Mouse (Mus musculus) stomach, embryonic 14.5 days (tissue): Measurements from ENCODE around the gene Cyp1a2. TPM values are rescaled to one million over a fixed set of nuclear protein-coding genes. Genes with fewer than 3 reads are reported as not detected.

Experiments used
- ATAC-seq: fragments of 200-750 bp; cut with Nextera tagmentation; 2 replicates; pipeline ENCODE4 v1.8.0; 2017; ENCODE audit warnings: low read depth, moderate TSS enrichment; ENCODE audit not compliant: insufficient number of reproducible peaks, insufficient read depth, low FRiP score
- H3K27ac ChIP-seq: fragments of 300-500 bp; sonication (generic); 2 replicates; pipeline ENCODE4 v1.5.1; 2014; ENCODE audit warnings: mild to moderate bottlenecking, low read length, moderate library complexity, mixed read lengths
- H3K27me3 ChIP-seq: fragments of 300-500 bp; sonication (generic); 2 replicates; pipeline ENCODE4 v1.6.1; 2014; ENCODE audit warnings: low read length, control low read depth, mixed read lengths; ENCODE audit not compliant: control insufficient read depth, insufficient read depth
- H3K36me3 ChIP-seq: fragments of 300-500 bp; sonication (generic); 2 replicates; pipeline ENCODE4 v1.6.1; 2014; ENCODE audit warnings: mild to moderate bottlenecking, control low read depth, low read length, moderate library complexity, mixed read lengths; ENCODE audit not compliant: control insufficient read depth, insufficient read depth
- H3K4me1 ChIP-seq: fragments of 300-500 bp; sonication (generic); 2 replicates; pipeline ENCODE4 v1.6.1; 2014; ENCODE audit warnings: low read length, control low read depth, mixed read lengths; ENCODE audit not compliant: control insufficient read depth, insufficient read depth
- H3K4me2 ChIP-seq: fragments of 300-500 bp; sonication (generic); replicated peaks from 2 replicates; pipeline ENCODE4 v1.6.1; 2014; ENCODE audit warnings: low read depth, low read length, control low read depth
- H3K4me3 ChIP-seq: fragments of 300-500 bp; sonication (generic); 2 replicates; pipeline ENCODE4 v1.5.1; 2014; ENCODE audit warnings: low read depth, low read length, control low read depth
- H3K9ac ChIP-seq: fragments of 300-500 bp; sonication (generic); replicated peaks from 2 replicates; pipeline ENCODE4 v1.6.1; 2014; ENCODE audit warnings: low read depth, mild to moderate bottlenecking, control low read depth, low read length, moderate library complexity, mixed read lengths
- H3K9me3 ChIP-seq: fragments of 300-500 bp; sonication (generic); 2 replicates; pipeline ENCODE4 v1.6.1; 2016; ENCODE audit warnings: low read depth, low read length, control low read depth; ENCODE audit not compliant: control insufficient read depth
- WGBS: fragments of 180-500 bp; shearing (Covaris S2); extraction: QIAGEN DNeasy Blood & Tissue Kit; methylation state at CpG from one replicate; pipeline ENCODE4 v1.1.7; 2014; 5-methylcytosine and 5-hydroxymethylcytosine counted together
- polyA plus RNA-seq: library from polyadenylated mRNA; unstranded; fragments of >200 nt; fragmentation: Nextera tagmentation; extraction: Ambion mirVana; gene quantifications from 2 replicates; pipeline ENCODE4 v1.2.1, GENCODE M21; 2014

Gene Cyp1a2
- polyA plus RNA-seq, 1 experiment from 2014 or later, result not detected

DNA sequence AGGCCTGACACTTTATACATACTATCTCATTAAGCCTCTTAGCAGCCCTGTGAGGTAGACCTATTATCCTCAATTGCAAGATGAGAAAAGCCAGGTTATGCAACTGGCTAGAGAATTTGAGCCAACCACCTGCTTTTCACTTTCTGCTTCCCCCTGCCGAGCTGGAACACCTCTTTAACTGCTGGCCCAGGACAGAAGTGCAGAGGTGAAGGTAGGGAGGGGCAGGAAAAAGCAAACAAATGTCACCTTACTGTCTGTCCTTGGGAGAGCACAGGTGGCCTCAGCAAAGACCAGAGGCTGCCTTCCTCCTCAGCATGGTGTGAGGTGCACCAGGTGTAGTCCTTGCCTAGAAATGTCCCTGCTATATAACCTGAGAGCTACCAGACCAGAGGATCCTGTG is 15.2 kb downstream of the Cyp1a2 start:
- H3K9ac ChIP-seq, result no peak overlapping the region
- 19% methylated on average over 1 of the region's 1 CpGs for WGBS
- ATAC-seq, result no peak

GRCm38 (mm10) chr9:57667817-57668216 is 15.7 kb downstream of the Cyp1a2 start:
- H3K4me2 ChIP-seq, result no peak overlapping the region
- H3K9ac ChIP-seq, result no peak overlapping the region
- H3K27ac ChIP-seq, result no peak overlapping the region
- H3K4me3 ChIP-seq, result no peak overlapping the region
- H3K9me3 ChIP-seq, result no peaks in the 10 kb centered on the region
- H3K4me1 ChIP-seq, result no peaks in the 10 kb centered on the region
- 62% methylated on average over 11 of the region's 11 CpGs for WGBS
- H3K36me3 ChIP-seq, result no peaks in the 10 kb centered on the region
- no peaks in the 10 kb centered on the region for H3K27me3 ChIP-seq
- no peak for ATAC-seq

More for the DNA sequence above, 15.2 kb downstream of the Cyp1a2 start:
- H3K27ac ChIP-seq, result no peak overlapping the region
- H3K4me1 ChIP-seq, result no peaks in the 10 kb centered on the region
- no peaks in the 10 kb centered on the region for H3K9me3 ChIP-seq
- no peaks in the 10 kb centered on the region for H3K27me3 ChIP-seq
- no peak overlapping the region for H3K4me2 ChIP-seq
- no peaks in the 10 kb centered on the region for H3K36me3 ChIP-seq
- no peak overlapping the region for H3K4me3 ChIP-seq

DNA sequence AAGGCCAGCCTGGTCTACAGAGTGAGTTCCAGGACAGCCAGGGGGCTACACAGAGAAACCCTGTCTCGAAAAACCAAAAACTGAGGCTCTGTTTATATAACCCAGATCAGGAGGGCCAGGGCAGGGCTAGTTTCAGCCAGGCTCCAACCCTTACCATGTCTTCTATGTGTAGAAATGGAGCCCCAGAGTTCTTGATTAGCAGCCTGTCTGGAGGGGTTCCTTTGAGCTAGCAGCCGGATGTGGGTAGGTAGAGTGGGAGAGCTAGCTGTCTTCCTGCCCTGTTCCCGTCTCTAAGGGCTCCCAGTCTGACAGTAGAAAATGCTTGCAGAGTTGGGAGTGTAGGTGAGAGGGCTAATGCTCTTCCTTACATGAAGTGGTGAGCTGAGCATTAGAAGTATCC is 16.4 kb downstream of the Cyp1a2 start:
- H3K36me3 ChIP-seq, result no peaks in the 10 kb centered on the region
- H3K4me1 ChIP-seq, result no peaks in the 10 kb centered on the region
- no peak overlapping the region for H3K27ac ChIP-seq
- H3K27me3 ChIP-seq, result no peaks in the 10 kb centered on the region
- H3K4me3 ChIP-seq, result no peak overlapping the region
- WGBS, result 76% methylated on average over 3 of the region's 3 CpGs
- H3K9ac ChIP-seq, result no peak overlapping the region
- no peak overlapping the region for H3K4me2 ChIP-seq
- H3K9me3 ChIP-seq, result no peaks in the 10 kb centered on the region
- no peak for ATAC-seq

DNA sequence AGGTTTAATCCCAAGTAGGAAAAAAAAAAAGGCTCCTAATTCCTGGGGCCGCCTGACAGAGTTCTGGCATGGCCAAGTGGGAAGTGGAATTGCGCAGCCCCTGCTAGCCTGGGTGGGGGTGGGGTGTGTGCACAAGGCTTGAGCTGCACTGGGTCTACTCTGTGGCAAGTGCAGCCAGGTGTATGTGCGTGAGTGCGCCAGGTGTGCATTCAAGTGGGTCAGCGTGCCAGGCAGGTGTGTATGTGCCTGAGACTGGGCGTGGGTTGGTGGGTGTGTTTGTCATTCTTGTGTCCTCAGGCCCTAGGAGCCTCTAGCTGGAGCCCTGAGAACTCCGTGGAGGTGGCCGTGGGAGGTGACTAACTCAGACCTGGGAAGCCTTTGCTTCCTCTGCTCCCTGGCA is 17.0 kb downstream of the Cyp1a2 start:
- Histone ChIP-seq H3K4me2 (no peak overlapping the region), H3K27ac (no peak overlapping the region), H3K27me3 (no peaks in the 10 kb centered on the region), H3K9ac (no peak overlapping the region), H3K9me3 (no peaks in the 10 kb centered on the region), H3K4me1 (no peaks in the 10 kb centered on the region), H3K4me3 (no peak overlapping the region), H3K36me3 (no peaks in the 10 kb centered on the region)
- ATAC-seq, result no peak
- WGBS, result 78% methylated on average over 8 of the region's 8 CpGs

DNA sequence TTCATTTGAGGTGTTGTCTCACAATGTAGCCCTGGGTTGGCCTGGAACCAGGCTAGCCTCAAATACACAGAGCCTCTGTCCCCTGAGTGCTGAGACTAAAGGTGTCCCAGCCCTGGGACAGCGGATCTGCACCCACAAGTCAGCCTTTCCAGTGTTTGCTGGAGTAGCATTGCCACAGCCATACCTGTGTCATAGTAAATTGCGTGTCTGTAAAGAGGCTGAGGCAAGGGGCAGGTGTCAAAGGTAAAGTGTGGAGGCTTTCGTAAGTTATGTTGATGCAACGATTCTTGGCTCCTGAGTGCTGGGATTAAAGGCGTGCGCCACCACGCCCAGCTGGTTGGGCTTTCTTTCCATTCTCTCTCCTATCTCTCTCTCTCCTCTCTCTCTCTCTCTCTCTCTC is 18.9 kb downstream of the Cyp1a2 start:
- ATAC-seq, result no peak

DNA sequence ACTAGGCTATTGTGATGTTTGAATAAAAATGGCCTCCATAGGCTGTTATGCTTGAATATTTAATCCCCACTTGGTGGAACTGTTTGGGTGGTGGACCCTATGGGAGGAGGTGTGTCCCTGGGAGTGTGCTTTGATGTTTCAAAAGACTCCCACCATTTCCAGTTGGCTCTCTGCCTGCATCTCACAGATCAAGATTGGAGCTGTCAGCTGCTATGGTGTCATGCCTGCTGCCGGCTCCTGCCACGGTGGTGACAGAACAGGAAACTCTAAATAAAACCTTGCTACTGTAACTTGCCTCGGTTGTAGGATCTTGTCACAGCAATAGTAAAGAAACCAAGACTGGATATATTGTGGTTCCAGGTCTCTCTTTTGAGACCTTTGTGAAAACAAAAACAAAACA is 22.0 kb downstream of the Cyp1a2 start:
- H3K4me3 ChIP-seq, result no peak overlapping the region
- no peak for ATAC-seq
- no peaks in the 10 kb centered on the region for H3K4me1 ChIP-seq
- no peak overlapping the region for H3K4me2 ChIP-seq
- no peaks in the 10 kb centered on the region for H3K27me3 ChIP-seq
- WGBS, result 59% methylated on average over 3 of the region's 3 CpGs
- no peak overlapping the region for H3K27ac ChIP-seq
- H3K9me3 ChIP-seq, result no peaks in the 10 kb centered on the region
- no peak overlapping the region for H3K9ac ChIP-seq
- H3K36me3 ChIP-seq, result no peaks in the 10 kb centered on the region

More for the DNA sequence above, 18.9 kb downstream of the Cyp1a2 start:
- H3K9ac ChIP-seq, result no peak overlapping the region
- 38% methylated on average over 7 of the region's 7 CpGs for WGBS
- no peaks in the 10 kb centered on the region for H3K36me3 ChIP-seq
- H3K9me3 ChIP-seq, result no peaks in the 10 kb centered on the region
- no peak overlapping the region for H3K4me2 ChIP-seq
- H3K4me3 ChIP-seq, result no peak overlapping the region
- H3K27me3 ChIP-seq, result no peaks in the 10 kb centered on the region
- no peak overlapping the region for H3K27ac ChIP-seq
- no peaks in the 10 kb centered on the region for H3K4me1 ChIP-seq

- WGBS, result 72% methylated on average over 6 of the region's 6 CpGs
- no peak overlapping the region for H3K4me2 ChIP-seq
- H3K4me1 ChIP-seq, result no peaks in the 10 kb centered on the region
- no peak for ATAC-seq
- no peaks in the 10 kb centered on the region for H3K36me3 ChIP-seq
- H3K4me3 ChIP-seq, result no peak overlapping the region
- H3K27me3 ChIP-seq, result no peaks in the 10 kb centered on the region
- H3K9me3 ChIP-seq, result no peaks in the 10 kb centered on the region
- H3K27ac ChIP-seq, result no peak overlapping the region
- H3K9ac ChIP-seq, result no peak overlapping the region
Measured at GRCm38 (mm10) chr9:57660501-57660900, 23.0 kb downstream of the Cyp1a2 start.

DNA sequence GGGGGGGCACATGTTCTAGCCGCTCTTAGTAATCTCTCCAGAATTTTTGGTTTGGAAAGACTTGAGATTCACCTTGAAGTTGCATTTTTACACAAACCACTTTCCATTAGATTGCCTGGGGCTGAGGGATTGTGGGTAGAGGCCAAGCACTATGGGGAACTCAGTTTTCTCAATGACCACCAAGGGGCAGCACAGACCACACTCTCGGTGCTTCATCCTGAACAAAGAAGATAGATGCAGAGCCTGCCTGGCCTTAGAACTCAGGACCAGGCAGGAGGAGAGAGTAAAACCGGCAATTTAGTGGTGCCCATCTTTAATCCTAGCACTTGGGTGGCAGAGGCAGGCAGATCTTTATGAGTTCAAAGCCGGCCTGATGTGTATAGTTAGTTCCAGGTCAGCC is 23.7 kb downstream of the Cyp1a2 start:
- H3K4me3 ChIP-seq, result no peak overlapping the region
- no peak overlapping the region for H3K9ac ChIP-seq
- H3K27ac ChIP-seq, result no peak overlapping the region
- ATAC-seq, result no peak
- no peaks in the 10 kb centered on the region for H3K9me3 ChIP-seq
- H3K4me2 ChIP-seq, result no peak overlapping the region
- 22% methylated on average over 4 of the region's 4 CpGs for WGBS
- no peaks in the 10 kb centered on the region for H3K4me1 ChIP-seq
- H3K36me3 ChIP-seq, result no peaks in the 10 kb centered on the region
- no peaks in the 10 kb centered on the region for H3K27me3 ChIP-seq

DNA sequence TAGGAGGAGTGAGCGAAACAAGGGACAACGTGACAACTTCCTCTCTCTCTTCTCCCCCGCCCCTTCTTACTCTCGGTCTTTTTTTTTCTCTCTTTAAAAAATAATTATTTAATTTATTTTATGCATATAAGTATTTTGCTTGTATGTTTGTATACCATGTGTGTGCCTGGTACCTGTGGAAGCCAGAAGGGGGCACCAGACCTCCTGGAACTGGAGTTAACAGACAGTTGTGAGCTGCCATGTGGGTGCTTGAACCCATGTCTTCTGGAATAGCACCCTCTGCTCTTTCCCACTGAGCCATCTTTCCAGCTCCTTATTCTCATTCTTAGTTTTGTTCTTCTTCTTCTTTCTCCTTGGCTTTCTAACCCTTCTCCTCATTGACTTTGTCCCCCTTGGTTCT is 24.5 kb downstream of the Cyp1a2 start:
- Histone ChIP-seq H3K27ac (no peak overlapping the region), H3K36me3 (no peaks in the 10 kb centered on the region), H3K4me3 (no peak overlapping the region), H3K9ac (no peak overlapping the region), H3K4me2 (no peak overlapping the region), H3K4me1 (no peaks in the 10 kb centered on the region), H3K9me3 (no peaks in the 10 kb centered on the region), H3K27me3 (no peaks in the 10 kb centered on the region)
- no peak for ATAC-seq
- WGBS, result 85% methylated on average over 4 of the region's 4 CpGs
